Mouse (Mus musculus) midbrain, postnatal 0 days (tissue): ENCODE data around the gene Slc9a8. TPM values are rescaled to one million over a fixed set of nuclear protein-coding genes. Genes with fewer than 3 reads are reported as not detected.

Experiments used
- ATAC-seq: fragments of 200-750 bp; cut with Nextera tagmentation; 2 replicates; pipeline ENCODE4 v1.8.0; 2017; ENCODE audit warnings: moderate number of reproducible peaks, mild to moderate bottlenecking, moderate TSS enrichment, moderate library complexity; ENCODE audit not compliant: low FRiP score
- DNase-seq: peaks from one replicate; pipeline ENCODE4 v3.0.0-alpha.2; 2015; ENCODE audit warnings: low spot score
- H3K27ac ChIP-seq: fragments of 300-500 bp; sonication (generic); 2 replicates; pipeline ENCODE4 v1.5.1; 2014; ENCODE audit warnings: low read depth, mild to moderate bottlenecking, low read length, mixed read lengths
- H3K27me3 ChIP-seq: fragments of 300-500 bp; sonication (generic); 2 replicates; pipeline ENCODE4 v1.6.1; 2014; ENCODE audit warnings: low read length, control low read depth, mixed read lengths; ENCODE audit not compliant: insufficient read depth
- H3K36me3 ChIP-seq: fragments of 300-500 bp; sonication (generic); 2 replicates; pipeline ENCODE4 v1.6.1; 2014; ENCODE audit warnings: low read length, control low read depth, mixed read lengths; ENCODE audit not compliant: insufficient read depth
- H3K4me1 ChIP-seq: fragments of 300-500 bp; sonication (generic); 2 replicates; pipeline ENCODE4 v1.6.1; 2014; ENCODE audit warnings: mild to moderate bottlenecking, control low read depth, antibody characterized with exemption, low read length, mixed read lengths; ENCODE audit not compliant: insufficient read depth
- H3K4me2 ChIP-seq: fragments of 300-500 bp; sonication (generic); 2 replicates; pipeline ENCODE4 v1.6.1; 2014; ENCODE audit warnings: low read depth, mild to moderate bottlenecking, low read length, mixed read lengths; ENCODE audit not compliant: poor library complexity, severe bottlenecking
- H3K4me3 ChIP-seq: fragments of 300-500 bp; sonication (generic); 2 replicates; pipeline ENCODE4 v1.5.1; 2014; ENCODE audit warnings: low read depth, mild to moderate bottlenecking, low read length, moderate library complexity
- H3K9ac ChIP-seq: fragments of 300-500 bp; sonication (generic); replicated peaks from 2 replicates; pipeline ENCODE4 v1.6.1; 2014; ENCODE audit warnings: mild to moderate bottlenecking, low read length, moderate library complexity, mixed read lengths; ENCODE audit not compliant: poor library complexity, severe bottlenecking
- H3K9me3 ChIP-seq: fragments of 300-500 bp; sonication (generic); 2 replicates; pipeline ENCODE4 v1.6.1; 2016; ENCODE audit warnings: low read length, control low read depth
- CTCF ChIP-seq: IDR thresholded peaks from 2 replicates; pipeline ENCODE4 v1.5.1; 2016; ENCODE audit warnings: antibody characterized with exemption, mild to moderate bottlenecking
- WGBS: fragments of 180-500 bp; shearing (Covaris S2); extraction: QIAGEN DNeasy Blood & Tissue Kit; methylation state at CpG from one replicate; pipeline ENCODE4 v1.1.7; 2014; 5-methylcytosine and 5-hydroxymethylcytosine counted together
- polyA plus RNA-seq: library from polyadenylated mRNA; unstranded; fragments of >200 nt; fragmentation: Nextera tagmentation; extraction: Ambion mirVana; gene quantifications from 2 replicates; pipeline ENCODE4 v1.2.1, GENCODE M21; 2015
- total RNA-seq: library from RNA; depleted of rRNA; stranded (reverse); fragments of >200 nt; gene quantifications from 2 replicates; pipeline ENCODE4 v1.2.3, GENCODE M21; 2014

Gene Slc9a8
- total and polyA plus RNA-seq, 2 experiments from 2014 or later: 17.9 to 30.6 TPM

DNA sequence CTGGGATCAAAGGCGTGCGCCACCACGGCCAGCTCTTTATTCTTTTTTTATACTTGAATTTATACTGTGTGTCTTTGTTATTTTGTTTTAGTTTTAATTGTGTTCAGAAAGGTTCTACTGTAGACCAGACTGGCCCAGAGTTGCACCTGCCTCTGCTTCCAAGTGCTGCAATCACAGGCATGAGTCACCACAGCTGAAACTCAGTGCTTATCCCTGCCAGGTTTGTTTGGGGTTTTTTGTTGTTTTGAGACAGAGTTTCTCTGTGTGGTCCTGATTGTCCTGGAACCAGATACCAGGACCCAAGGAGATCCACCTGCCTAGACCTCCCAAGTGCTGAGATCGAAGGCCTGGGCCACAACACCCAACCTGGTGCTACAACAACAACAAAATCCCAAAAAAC lies 87.1 kb downstream of the Slc9a8 start:
- Histone ChIP-seq H3K4me1 (peaks cover 8% of the 10 kb centered on the region; the same call in 1 of the 2 replicates), H3K27me3 (no peaks in the 10 kb centered on the region), H3K36me3 (peaks cover 26% of the 10 kb centered on the region), H3K9ac (no peak overlapping the region), H3K4me3 (no peak overlapping the region), H3K4me2 (no peak overlapping the region), H3K27ac (no peak overlapping the region), H3K9me3 (no peaks in the 10 kb centered on the region)
- WGBS: 94% methylated on average over 4 of the region's 4 CpGs
- ATAC-seq: no peak
- no peak for TF ChIP-seq CTCF
- DNase-seq: no peak

DNA sequence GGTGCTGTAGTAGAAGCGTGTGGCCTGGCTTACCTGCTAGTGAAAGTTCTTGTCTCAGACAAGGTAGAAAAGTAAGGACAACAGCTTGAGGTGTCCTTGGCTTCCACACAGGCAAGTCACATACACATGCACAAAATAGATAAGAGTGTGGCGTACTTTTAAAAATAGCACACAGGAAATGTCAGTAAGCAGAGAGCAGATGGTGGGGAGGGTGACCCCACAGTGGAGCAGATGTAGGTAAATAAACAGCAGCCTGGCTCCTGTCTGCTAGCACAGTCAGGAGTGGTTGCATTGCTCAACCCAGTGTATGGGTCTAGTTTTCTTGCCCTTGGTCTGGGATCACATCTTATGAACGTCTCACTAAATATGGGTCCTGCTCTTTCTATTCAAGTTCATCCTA lies 89.0 kb downstream of the Slc9a8 start:
- TF ChIP-seq CTCF: no peak
- Histone ChIP-seq H3K36me3 (peaks cover 41% of the 10 kb centered on the region), H3K9ac (no peak overlapping the region), H3K9me3 (no peaks in the 10 kb centered on the region), H3K4me3 (no peak overlapping the region), H3K4me2 (no peak overlapping the region), H3K27me3 (no peaks in the 10 kb centered on the region), H3K27ac (no peak overlapping the region), H3K4me1 (no peaks in the 10 kb centered on the region)
- DNase-seq (no peak), ATAC-seq (no peak)
- WGBS: 91% methylated on average over 3 of the region's 3 CpGs

DNA sequence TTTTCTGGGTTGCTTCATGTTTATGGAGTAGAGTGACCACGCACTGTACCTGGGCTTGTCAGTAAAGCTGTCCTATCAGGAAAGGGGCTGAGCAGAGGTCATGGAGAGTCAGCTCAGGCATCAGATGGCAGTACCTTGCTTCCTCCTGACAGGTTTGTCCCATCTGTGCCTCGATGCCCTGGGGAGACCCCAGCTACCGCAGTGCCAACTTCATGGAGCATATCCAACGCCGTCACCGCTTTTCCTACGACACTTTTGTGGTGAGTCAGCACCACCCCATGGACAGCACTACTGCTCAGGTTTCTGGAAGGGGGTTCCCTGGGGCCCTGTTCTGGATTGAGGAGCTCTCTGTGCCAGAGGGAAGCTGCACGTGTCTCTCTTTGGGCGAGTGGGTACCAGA lies 90.9 kb downstream of the Slc9a8 start:
- DNase-seq (no peak), ATAC-seq (no peak)
- H3K36me3 ChIP-seq: peaks cover 54% of the 10 kb centered on the region
- H3K4me2 ChIP-seq: no peak overlapping the region
- no peak overlapping the region for H3K4me3 ChIP-seq
- H3K4me1 ChIP-seq: no peaks in the 10 kb centered on the region
- no peak for TF ChIP-seq CTCF
- H3K9ac ChIP-seq: no peak overlapping the region
- H3K27ac ChIP-seq: no peak overlapping the region
- WGBS: 96% methylated on average over 9 of the region's 9 CpGs
- H3K9me3 ChIP-seq: no peaks in the 10 kb centered on the region
- H3K27me3 ChIP-seq: no peaks in the 10 kb centered on the region

DNA sequence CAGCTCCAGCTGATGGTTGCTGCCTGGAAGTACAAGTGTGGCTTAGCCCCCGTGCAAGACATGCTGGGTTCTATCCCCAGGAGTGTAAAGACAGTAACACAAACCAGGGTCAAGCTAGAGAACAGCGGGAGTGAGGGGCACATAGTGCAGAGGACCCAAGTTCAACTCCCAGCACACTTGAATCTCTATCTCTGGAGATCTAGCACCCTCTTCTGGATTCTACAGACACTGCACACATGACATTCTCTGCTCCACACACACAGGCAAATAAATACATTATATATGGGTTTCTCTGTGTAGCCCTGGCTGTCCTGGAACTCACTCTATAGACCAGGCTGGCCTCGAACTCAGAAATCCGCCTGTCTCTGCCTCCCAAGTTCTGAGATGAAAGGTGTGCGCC lies 91.5 kb downstream of the Slc9a8 start:
- Histone ChIP-seq H3K4me1 (no peaks in the 10 kb centered on the region), H3K4me2 (no peak overlapping the region), H3K27ac (no peak overlapping the region), H3K4me3 (no peak overlapping the region), H3K27me3 (no peaks in the 10 kb centered on the region), H3K36me3 (peaks cover 60% of the 10 kb centered on the region), H3K9me3 (no peaks in the 10 kb centered on the region), H3K9ac (no peak overlapping the region)
- DNase-seq (no peak), ATAC-seq (no peak)
- 97% methylated on average over 5 of the region's 5 CpGs for WGBS
- TF ChIP-seq CTCF: peak; percentile 51

DNA sequence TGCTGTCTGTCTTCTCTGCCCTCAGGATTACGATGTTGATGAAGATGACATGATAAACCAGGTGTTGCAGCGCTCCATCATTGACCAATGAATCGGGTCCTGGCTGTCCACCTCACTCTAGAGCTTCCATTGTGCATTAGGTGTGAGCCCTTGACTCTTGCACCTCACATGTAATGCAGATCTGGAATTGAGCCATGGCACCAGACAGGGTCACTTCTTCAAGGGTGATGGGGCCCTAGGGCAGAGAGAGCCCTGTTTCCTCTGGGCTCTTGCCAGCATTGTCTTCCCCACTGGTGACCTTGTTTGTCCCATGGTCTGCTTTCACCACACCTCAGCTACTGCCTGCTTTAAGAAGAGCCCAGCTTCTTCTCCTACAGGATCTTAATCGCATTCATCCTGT lies 93.1 kb downstream of the Slc9a8 start:
- H3K27me3 ChIP-seq: no peaks in the 10 kb centered on the region
- no peaks in the 10 kb centered on the region for H3K9me3 ChIP-seq
- no peak overlapping the region for H3K27ac ChIP-seq
- TF ChIP-seq CTCF: no peak
- DNase-seq: no peak
- H3K4me3 ChIP-seq: no peak overlapping the region
- WGBS: 97% methylated on average over 4 of the region's 4 CpGs
- no peak overlapping the region for H3K4me2 ChIP-seq
- ATAC-seq: no peak
- H3K4me1 ChIP-seq: no peaks in the 10 kb centered on the region
- no peak overlapping the region for H3K9ac ChIP-seq
- peaks cover 65% of the 10 kb centered on the region for H3K36me3 ChIP-seq

DNA sequence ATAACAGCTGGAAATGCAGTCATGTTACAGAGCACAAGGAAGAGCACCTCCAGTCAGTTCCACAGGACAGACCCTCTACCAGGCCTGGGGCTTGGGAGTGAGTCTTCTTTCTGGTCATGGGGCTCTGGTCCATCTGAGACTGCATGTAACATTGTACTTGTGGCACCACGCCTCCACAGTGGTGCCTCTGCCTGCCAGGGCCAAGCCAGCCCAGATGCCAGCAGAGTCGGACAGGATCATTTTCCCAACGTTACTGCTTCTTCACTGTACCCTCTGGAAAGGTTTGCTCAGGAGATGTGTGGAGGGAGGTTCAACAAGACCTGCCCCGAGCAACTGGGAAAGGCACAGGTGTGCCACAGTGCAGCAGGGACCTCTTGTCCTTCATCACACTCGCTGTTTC lies 94.2 kb downstream of the Slc9a8 start:
- WGBS: 94% methylated on average over 5 of the region's 5 CpGs
- peaks cover 61% of the 10 kb centered on the region for H3K36me3 ChIP-seq

More for the DNA sequence above, 94.2 kb downstream of the Slc9a8 start:
- Histone ChIP-seq H3K4me2 (no peak overlapping the region), H3K27me3 (no peaks in the 10 kb centered on the region), H3K9ac (no peak overlapping the region), H3K4me3 (no peak overlapping the region), H3K9me3 (no peaks in the 10 kb centered on the region), H3K4me1 (no peaks in the 10 kb centered on the region), H3K27ac (no peak overlapping the region)
- ATAC-seq: no peak
- TF ChIP-seq CTCF: no peak
- DNase-seq: no peak
